Mouse (Mus musculus) ZHBTc4 (cell line): ENCODE measurements at regions not wholly inside any gene's neighbourhood (a gene's known extent, or its start where the extent isn't known, plus 50 kb on each side); places are given as distances from the start of the nearest gene placed in this dataset.

Source experiments
- DNase-seq: peaks from one replicate; pipeline ENCODE4 v3.0.0-alpha.2; 2011; ENCODE audit warnings: low read depth, low spot score

DNA sequence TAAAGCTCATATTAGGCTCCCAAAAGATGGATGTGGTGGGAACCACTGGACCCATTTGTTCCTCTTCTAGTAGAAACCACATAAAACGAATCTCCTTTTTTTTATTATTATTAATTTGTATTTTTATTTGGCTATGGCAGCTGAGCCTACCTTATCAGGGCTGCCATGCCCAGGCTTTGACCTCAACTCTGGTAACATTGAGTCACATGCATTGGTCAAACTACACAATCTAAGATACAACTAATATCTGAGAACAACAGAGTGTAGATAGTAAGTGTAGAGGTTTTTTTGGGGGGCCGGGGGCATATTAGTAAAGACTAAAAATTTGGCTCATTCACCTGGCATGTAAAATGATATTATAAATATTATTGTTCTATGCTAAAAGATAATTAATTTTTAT, 188.6 kb upstream of the Fam240b start:
- peak; percentile 5 for DNase-seq
